In the genomic region with DNA sequence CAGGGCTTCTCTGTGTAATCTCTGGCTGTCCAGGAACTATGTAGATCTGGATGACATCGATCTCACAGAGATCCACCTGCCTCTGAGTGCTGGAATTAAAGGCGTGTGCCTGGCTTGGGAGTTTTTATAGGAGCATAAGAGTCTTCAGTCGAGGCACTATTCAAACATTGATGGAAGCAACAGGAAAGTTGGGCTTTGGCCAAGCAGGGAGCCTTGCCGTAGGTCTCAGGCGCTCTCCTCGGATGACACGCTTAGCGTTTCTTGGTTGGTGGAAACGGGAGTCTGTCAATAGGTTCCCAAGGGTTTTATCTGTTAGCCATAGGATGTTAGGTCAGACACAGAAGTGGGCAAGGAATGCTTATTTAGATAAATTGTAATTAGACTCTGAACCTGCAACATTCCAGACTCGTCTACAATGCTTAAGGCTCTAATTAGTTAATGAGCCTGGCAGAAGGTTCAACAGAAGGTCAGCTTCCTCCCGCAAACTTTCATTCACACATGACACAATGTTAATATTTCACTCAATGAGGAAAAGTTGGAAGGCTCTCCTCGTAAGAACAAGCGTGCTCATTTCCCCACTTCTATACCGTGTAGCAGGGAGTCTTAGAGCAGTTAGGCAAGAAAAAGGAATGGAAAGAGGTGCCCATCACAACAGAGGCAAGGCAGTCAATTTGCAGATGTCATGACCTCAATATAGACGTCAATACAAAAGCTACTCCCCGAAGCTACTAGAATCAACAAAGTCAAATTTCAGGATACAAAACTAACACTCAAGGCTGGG, we compare ENCODE assay signal across 23 mouse cellular contexts. TPM values are rescaled to one million over a fixed set of nuclear protein-coding genes. Genes with fewer than 3 reads are reported as not detected.
DNase-seq lines count a peak whose midpoint lies in the region; ATAC-seq and TF ChIP-seq lines count a peak whose summit lies in the region.
"Had no signal": no experiment of that assay in that cellular context is flagged by ENCODE, and none has a peak within 500 bp of the region (broad histone marks: within the 10 kb centered on the region; RNA-seq: fewer than 3 reads in every experiment).

No protein-coding gene starts in this region.

- H3K9ac ChIP-seq in lung, embryonic 16.5 days (ENCODE audit: low read length) = no peak overlapping the region
- no peak overlapping the region for H3K9ac ChIP-seq in intestine, postnatal 0 days (ENCODE audit: low read depth, low read length)
- H3K9ac ChIP-seq: forebrain, embryonic 13.5 days; liver, embryonic 12.5 days; liver, postnatal 0 days; midbrain, embryonic 13.5 days had no signal

- no peaks in the 10 kb centered on the region for H3K9me3 ChIP-seq in lung, embryonic 16.5 days (ENCODE audit: control insufficient read depth, low read length)
- no peaks in the 10 kb centered on the region for H3K9me3 ChIP-seq in intestine, postnatal 0 days (ENCODE audit: control insufficient read depth)
- H3K9me3 ChIP-seq: forebrain, embryonic 13.5 days; liver, embryonic 12.5 days; megakaryocyte, embryonic 14.5 days; midbrain, embryonic 13.5 days had no signal

- ATAC-seq in lung, embryonic 16.5 days (ENCODE audit: low read depth) = 0 out of 2 replicates have a peak, but pooled peaks have one; percentile 15
- ATAC-seq in intestine, postnatal 0 days = peak; percentile 58
- no peak for ATAC-seq in monocyte, adult 5-6 weeks (replicated peaks; ENCODE audit: insufficient number of reproducible peaks, low FRiP score, low TSS enrichment, poor library complexity, severe bottlenecking)
- ATAC-seq: activated CD4-positive, CD25-positive, alpha-beta regulatory T cell, adult 4 months; CD4-positive, CD25-positive, alpha-beta regulatory T cell, adult 4 months; forebrain, embryonic 13.5 days; hindbrain, postnatal 0 days; liver, embryonic 12.5 days; liver, postnatal 0 days; midbrain, embryonic 13.5 days had no signal

- no peaks in the 10 kb centered on the region for H3K27me3 ChIP-seq in lung, embryonic 16.5 days (ENCODE audit: control insufficient read depth, insufficient read depth, low read depth, low read length)
- no peaks in the 10 kb centered on the region for H3K27me3 ChIP-seq in intestine, postnatal 0 days (replicated peaks; ENCODE audit: control insufficient read depth, insufficient read depth, low read length)
- H3K27me3 ChIP-seq: forebrain, embryonic 13.5 days; liver, embryonic 12.5 days; megakaryocyte, embryonic 14.5 days; midbrain, embryonic 13.5 days had no signal

- peaks cover 2% of the 10 kb centered on the region; the same call in 1 of the 2 replicates for H3K4me1 ChIP-seq in lung, embryonic 16.5 days (replicated peaks; ENCODE audit: control insufficient read depth, insufficient read depth, low read length)
- H3K4me1 ChIP-seq in intestine, postnatal 0 days (replicated peaks; ENCODE audit: control insufficient read depth, insufficient read depth, low read length) = peaks cover 13% of the 10 kb centered on the region; the same call in 1 of the 2 replicates
- H3K4me1 ChIP-seq: forebrain, embryonic 13.5 days; midbrain, embryonic 13.5 days had no signal

- no peak for TF ChIP-seq CTCF in intestine, postnatal 0 days (IDR thresholded peaks at IDR 0.05; ENCODE audit: low read depth)

- WGBS in lung, embryonic 16.5 days = 38% methylated on average over 16 of the region's 16 CpGs
- WGBS in intestine, postnatal 0 days = 22% methylated on average over 16 of the region's 16 CpGs

- no peak for DNase-seq in lung, postnatal 36 days
- DNase-seq in Muller cell, postnatal 12 days (ENCODE audit: inconsistent ontology term) = peak; percentile 79
- peak; percentile 15 for DNase-seq in kidney, postnatal 10 days
- DNase-seq in natural killer cell, adult 2 months (ENCODE audit: low spot score in 2 of 2) = no peak
- no peak for DNase-seq in spleen, postnatal 4 days (ENCODE audit: low spot score in 2 of 2)
- DNase-seq: adrenal gland, adult 8-10 months; cerebellum, adult 8-10 months; cerebellum, postnatal 25 days; gastrocnemius, postnatal 14 days; left cerebral cortex, postnatal 4 days; liver, postnatal 0 days; right cerebral cortex, postnatal 4 days; thymus, postnatal 4 days had no signal

- H3K4me2 ChIP-seq in lung, embryonic 16.5 days (ENCODE audit: low read depth, low read length) = no peak overlapping the region
- H3K4me2 ChIP-seq in intestine, postnatal 0 days (replicated peaks; ENCODE audit: low read depth) = 0 out of 2 replicates have a peak overlapping the region, but pooled peaks have one; percentile 30
- H3K4me2 ChIP-seq: forebrain, embryonic 13.5 days; liver, embryonic 12.5 days; midbrain, embryonic 13.5 days had no signal

- no peak overlapping the region for H3K4me3 ChIP-seq in lung, embryonic 16.5 days (ENCODE audit: low read length)
- H3K4me3 ChIP-seq in intestine, postnatal 0 days (ENCODE audit: low read depth, low read length) = no peak overlapping the region
- H3K4me3 ChIP-seq: forebrain, embryonic 13.5 days; liver, embryonic 12.5 days; megakaryocyte, embryonic 14.5 days; midbrain, embryonic 13.5 days had no signal

- no peaks in the 10 kb centered on the region for H3K36me3 ChIP-seq in lung, embryonic 16.5 days (ENCODE audit: control insufficient read depth, insufficient read depth, low read length)
- H3K36me3 ChIP-seq in intestine, postnatal 0 days (ENCODE audit: control insufficient read depth, insufficient read depth) = no peaks in the 10 kb centered on the region

- H3K27ac ChIP-seq in lung, embryonic 16.5 days (ENCODE audit: low read length) = no peak overlapping the region
- no peak overlapping the region; the same call in 1 of the 2 replicates for H3K27ac ChIP-seq in intestine, postnatal 0 days (ENCODE audit: low read depth, low read length)
- H3K27ac ChIP-seq: forebrain, embryonic 13.5 days; hindbrain, postnatal 0 days; liver, embryonic 12.5 days; midbrain, embryonic 13.5 days had no signal

RNA-seq across cellular contexts. Expression of a gene that starts 13.4 kb away (rescaled TPM):
- 45.3 and 49.3 TPM in 2 replicates for polyA plus RNA-seq in lung, embryonic 16.5 days (2015; fragmentation: Nextera tagmentation; extraction: Ambion mirVana)
- 31.2 and 34.3 TPM in 2 replicates for polyA plus RNA-seq in intestine, postnatal 0 days (2015; fragmentation: Nextera tagmentation; extraction: Ambion mirVana)
- total RNA-seq in monocyte, adult 5-6 weeks (2017) = 11.2 to 19.1 TPM (median 15.5 TPM) in 3 replicates

RNA-seq across cellular contexts. Expression of a gene that starts 18.9 kb away (rescaled TPM):
- polyA plus RNA-seq in lung, embryonic 16.5 days (2015; fragmentation: Nextera tagmentation; extraction: Ambion mirVana) = 239 and 250 TPM in 2 replicates
- polyA plus RNA-seq in intestine, postnatal 0 days (2015; fragmentation: Nextera tagmentation; extraction: Ambion mirVana) = 105 and 106 TPM in 2 replicates
- total RNA-seq in monocyte, adult 5-6 weeks (2017) = 228 to 330 TPM (median 247 TPM) in 3 replicates

RNA-seq across cellular contexts. Expression of a gene that starts 28.8 kb away (rescaled TPM):
- polyA plus RNA-seq in lung, embryonic 16.5 days (2015; fragmentation: Nextera tagmentation; extraction: Ambion mirVana) = 19.9 and 22.1 TPM in 2 replicates
- polyA plus RNA-seq in intestine, postnatal 0 days (2015; fragmentation: Nextera tagmentation; extraction: Ambion mirVana) = 16.2 and 17.3 TPM in 2 replicates
- total RNA-seq in monocyte, adult 5-6 weeks (2017) = 48.5 to 54.3 TPM (median 49.2 TPM) in 3 replicates

Comparison
In these comparisons a context has a peak if more than half of its experiments do, and no peak if none do; other contexts are left out.
1. DNase-seq: peak in Muller cell, postnatal 12 days (single experiment) and kidney, postnatal 10 days (single experiment); none in lung, postnatal 36 days (single experiment), natural killer cell, adult 2 months (0 of 2) and spleen, postnatal 4 days (0 of 2).